Mouse (Mus musculus) neutrophil, adult 83 days (primary cell): ENCODE measurements around the gene Rag2. TPM values are rescaled to one million over a fixed set of nuclear protein-coding genes. Genes with fewer than 3 reads are reported as not detected.

Experiments used
- total RNA-seq, 2 experiments: library from RNA; stranded (reverse); gene quantifications; one replicate each; pipeline ENCODE4 v1.2.4; 2023

The Rag2 gene
- under 1 TPM in 1 of 2 experiments, not detected in 1; 0.24 TPM for total RNA-seq

GRCm38 (mm10) chr2:101624526-101624925, at the start of gene Rag2:
Gene Rag2, plus strand, starts transcription at chr2:101624718.

GRCm38 (mm10) chr2:101649114-101649671, 24.7 kb downstream of the Rag2 start, which contains the start of the genes Rag1 and B230118H07Rik:
Gene Rag1, minus strand, starts transcription at chr2:101649501.
Gene B230118H07Rik, minus strand, starts transcription at chr2:101649532.

DNA sequence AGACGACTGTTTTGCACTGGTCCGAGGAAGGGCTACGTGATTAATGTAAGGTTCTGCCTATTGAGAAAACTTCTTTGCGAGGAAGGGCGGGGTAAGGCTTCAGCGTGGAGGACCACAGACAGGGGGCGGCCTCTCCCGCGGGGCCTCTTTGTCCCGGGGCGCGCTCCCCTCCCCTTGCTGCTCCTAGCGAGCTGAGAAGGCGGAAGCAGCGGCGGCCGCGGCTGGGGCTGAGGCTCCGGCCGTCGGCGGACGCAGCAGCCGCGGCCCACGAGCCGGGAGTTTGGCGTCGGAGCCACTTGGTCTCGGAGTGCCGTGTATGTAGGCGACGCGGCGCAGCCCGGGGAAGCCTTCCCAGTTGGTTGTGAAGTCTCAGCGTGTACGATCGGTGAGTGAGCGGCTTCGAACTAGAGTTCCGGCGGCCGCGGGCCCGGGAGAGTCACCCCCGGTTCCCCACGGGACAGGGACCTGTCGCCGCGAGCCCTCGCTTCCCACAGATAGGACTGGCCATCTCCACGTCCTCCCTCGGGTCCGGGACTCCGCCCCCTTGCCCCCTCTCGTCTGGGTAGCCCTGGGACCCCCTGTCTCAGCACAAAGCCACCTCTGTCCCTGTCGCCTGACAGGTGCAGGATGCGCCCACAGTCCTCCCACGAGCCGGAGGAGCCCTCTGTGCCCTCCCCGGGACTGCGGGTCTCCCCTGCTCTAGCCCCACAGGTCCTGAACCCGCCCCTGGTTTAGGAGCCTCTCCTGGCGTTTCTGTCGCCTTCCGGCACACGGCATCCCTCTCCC, 53.9 kb downstream of the Rag2 start, which contains the start of gene Traf6:
Traf6 (plus strand) TSS at position 194 of the 786 bp plus-strand sequence.

Other genes starting within 250 kb of the Rag2 start
- gene Rag1, start 24.8 kb downstream of the Rag2 start, total RNA-seq = under 1 TPM; 0.29 to 0.46 TPM
- 1 to 10 TPM; 4.3 to 7.9 TPM for gene B230118H07Rik, start 24.8 kb downstream of the Rag2 start, total RNA-seq
- gene Traf6, start 53.7 kb downstream of the Rag2 start, total RNA-seq = 10 to 100 TPM; 15.3 to 19.5 TPM